Mouse (Mus musculus) midbrain, embryonic 16.5 days (tissue): ENCODE measurements around the gene Ube2h. TPM values are rescaled to one million over a fixed set of nuclear protein-coding genes. Genes with fewer than 3 reads are reported as not detected.

Experiments used
- ATAC-seq: fragments of 200-750 bp; cut with Nextera tagmentation; 2 replicates; pipeline ENCODE4 v1.8.0; 2017; ENCODE audit warnings: moderate TSS enrichment
- H3K27ac ChIP-seq: fragments of 300-500 bp; sonication (generic); 2 replicates; pipeline ENCODE4 v1.5.1; 2014; ENCODE audit warnings: mild to moderate bottlenecking, low read length, mixed read lengths
- H3K27me3 ChIP-seq: fragments of 300-500 bp; sonication (generic); 2 replicates; pipeline ENCODE4 v1.6.1; 2014; ENCODE audit warnings: low read depth, low read length, mixed read lengths; ENCODE audit not compliant: control insufficient read depth, insufficient read depth
- H3K36me3 ChIP-seq: fragments of 300-500 bp; sonication (generic); 2 replicates; pipeline ENCODE4 v1.6.1; 2014; ENCODE audit warnings: mild to moderate bottlenecking, low read length, moderate library complexity, mixed read lengths; ENCODE audit not compliant: control insufficient read depth, insufficient read depth
- H3K4me1 ChIP-seq: fragments of 300-500 bp; sonication (generic); 2 replicates; pipeline ENCODE4 v1.6.1; 2014; ENCODE audit warnings: mild to moderate bottlenecking, low read length, mixed read lengths; ENCODE audit not compliant: control insufficient read depth, insufficient read depth
- H3K4me2 ChIP-seq: fragments of 300-500 bp; sonication (generic); 2 replicates; pipeline ENCODE4 v1.6.1; 2014; ENCODE audit warnings: mild to moderate bottlenecking, low read length, mixed read lengths
- H3K4me3 ChIP-seq: fragments of 300-500 bp; sonication (generic); 2 replicates; pipeline ENCODE4 v1.5.1; 2014; ENCODE audit warnings: low read depth, mild to moderate bottlenecking, low read length, moderate library complexity, mixed read lengths
- H3K9ac ChIP-seq: fragments of 300-500 bp; sonication (generic); 2 replicates; pipeline ENCODE4 v1.6.1; 2014; ENCODE audit warnings: low read depth, low read length, mixed read lengths
- H3K9me3 ChIP-seq: fragments of 300-500 bp; sonication (generic); replicated peaks from 2 replicates; pipeline ENCODE4 v1.6.1; 2014; ENCODE audit warnings: mild to moderate bottlenecking, low read length, mixed read lengths; ENCODE audit not compliant: control insufficient read depth, poor library complexity, severe bottlenecking
- WGBS: fragments of 180-500 bp; shearing (Covaris S2); extraction: QIAGEN DNeasy Blood & Tissue Kit; methylation state at CpG from one replicate; pipeline ENCODE4 v1.1.7; 2014; 5-methylcytosine and 5-hydroxymethylcytosine counted together
- polyA plus RNA-seq: library from polyadenylated mRNA; unstranded; fragments of >200 nt; fragmentation: Nextera tagmentation; extraction: Ambion mirVana; gene quantifications from 2 replicates; pipeline ENCODE4 v1.2.1, GENCODE M21; 2015

Ube2h gene
- polyA plus RNA-seq, 1 experiment from 2014 or later, result 57.0 TPM

DNA sequence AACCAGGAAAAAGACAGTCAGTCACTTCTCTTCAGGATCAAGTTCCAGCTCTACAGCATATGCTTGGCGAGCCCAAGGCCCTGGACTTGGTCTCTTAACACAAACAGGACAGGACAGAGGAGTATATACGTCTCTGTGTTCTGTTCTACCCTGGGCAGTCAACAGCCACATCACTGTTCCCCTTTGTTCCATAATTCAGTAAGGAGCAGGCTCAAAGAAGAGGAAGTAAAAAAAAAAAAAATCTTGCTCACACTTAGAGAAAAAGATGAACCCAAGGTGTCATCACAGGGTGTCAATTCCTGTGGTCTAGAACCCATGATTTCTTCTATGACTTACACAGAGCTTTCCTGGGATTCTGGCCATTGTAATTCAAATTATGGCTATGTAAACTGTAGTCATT lies 75.4 kb downstream of the Ube2h start:
- Histone ChIP-seq H3K9me3 (no peaks in the 10 kb centered on the region), H3K27me3 (no peaks in the 10 kb centered on the region), H3K36me3 (0 out of 2 replicates have a peak, but pooled peaks cover 7% of the 10 kb centered on the region), H3K4me3 (no peak overlapping the region), H3K4me2 (no peak overlapping the region), H3K27ac (no peak overlapping the region), H3K4me1 (no peaks in the 10 kb centered on the region), H3K9ac (no peak overlapping the region)
- ATAC-seq, result no peak
- WGBS, result 81% methylated on average over 2 of the region's 2 CpGs

DNA sequence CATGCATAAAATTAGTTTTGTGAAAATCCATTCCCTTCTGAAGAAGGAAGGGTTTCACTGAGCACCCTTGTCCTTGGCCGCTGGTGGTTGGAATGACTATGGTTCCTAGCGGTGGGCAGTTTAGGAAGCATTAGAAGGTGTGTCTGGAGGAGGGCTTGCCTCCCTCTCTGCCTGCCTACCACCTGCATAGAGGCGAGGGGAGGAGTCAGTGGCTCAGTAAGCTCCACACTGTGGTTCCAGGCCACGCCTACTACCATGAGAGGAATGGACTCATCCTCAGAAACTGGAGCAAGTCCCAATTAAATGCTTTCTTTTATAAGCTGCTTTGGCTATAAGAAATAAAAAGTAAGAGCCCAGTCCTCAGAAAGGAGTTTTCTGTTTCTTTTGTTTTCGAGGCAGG lies 76.0 kb downstream of the Ube2h start:
- Histone ChIP-seq H3K4me2 (no peak overlapping the region), H3K9ac (no peak overlapping the region), H3K9me3 (no peaks in the 10 kb centered on the region), H3K4me3 (no peak overlapping the region), H3K36me3 (0 out of 2 replicates have a peak, but pooled peaks cover 4% of the 10 kb centered on the region), H3K27ac (no peak overlapping the region), H3K4me1 (no peaks in the 10 kb centered on the region), H3K27me3 (no peaks in the 10 kb centered on the region)
- WGBS, result 71% methylated on average over 5 of the region's 5 CpGs
- no peak for ATAC-seq

DNA sequence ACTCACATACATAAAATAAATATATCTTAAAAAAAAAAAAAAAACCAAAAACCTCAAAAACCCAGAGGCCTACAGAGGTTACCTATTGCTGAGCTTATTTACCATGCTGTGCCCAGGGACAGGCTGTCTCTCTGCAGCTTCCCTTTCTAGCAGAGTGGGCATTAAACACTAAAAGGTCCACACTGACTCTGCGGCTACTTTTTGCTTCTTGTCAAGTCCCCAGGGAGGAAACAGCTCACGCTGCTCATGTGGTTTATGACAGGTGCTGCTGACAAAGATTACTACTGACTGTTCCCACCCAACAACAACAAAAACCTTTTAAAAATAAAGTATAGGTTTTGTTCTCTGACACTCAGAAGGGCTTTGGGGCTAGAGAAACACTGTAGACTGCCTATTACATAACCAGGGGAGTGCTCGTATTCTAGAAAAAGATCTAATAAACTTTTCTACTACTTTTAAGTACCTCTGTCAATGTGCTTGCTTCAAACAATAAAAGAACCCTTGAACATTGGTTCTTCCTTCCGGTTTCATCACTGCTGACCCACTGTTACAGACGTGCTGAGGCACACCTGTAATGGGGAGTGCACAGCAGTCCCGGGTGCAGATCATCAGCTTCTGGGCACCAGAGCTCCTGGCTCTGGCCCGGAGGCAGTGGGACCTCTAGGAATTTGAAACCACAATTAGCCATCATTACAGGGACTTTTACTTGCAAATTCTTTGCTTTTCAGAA lies 77.2 kb downstream of the Ube2h start:
- no peak for ATAC-seq
- Histone ChIP-seq H3K27me3 (no peaks in the 10 kb centered on the region), H3K27ac (no peak overlapping the region), H3K4me1 (no peaks in the 10 kb centered on the region), H3K9ac (no peak overlapping the region), H3K36me3 (0 out of 2 replicates have a peak, but pooled peaks cover 4% of the 10 kb centered on the region), H3K4me2 (no peak overlapping the region), H3K4me3 (no peak overlapping the region), H3K9me3 (no peaks in the 10 kb centered on the region)
- 86% methylated on average over 7 of the region's 7 CpGs for WGBS

DNA sequence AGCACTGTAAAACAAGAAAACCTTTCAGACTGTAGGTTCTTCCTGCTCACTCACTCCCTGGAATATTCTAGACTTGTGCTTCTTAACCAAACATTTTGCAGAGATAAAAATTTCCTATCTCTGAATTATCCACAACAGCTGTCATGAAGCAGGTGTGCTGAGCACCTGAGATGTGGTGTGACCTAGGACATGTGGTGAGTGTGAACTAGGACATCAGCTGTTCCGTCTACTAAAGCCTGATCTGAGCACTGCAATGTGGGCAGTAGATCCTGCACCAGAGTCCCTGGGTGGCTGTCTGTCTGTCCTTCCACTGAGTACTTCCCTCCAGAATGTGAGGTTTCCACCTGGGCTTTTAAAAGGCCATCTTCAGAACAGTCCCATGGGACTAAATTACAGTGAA lies 79.6 kb downstream of the Ube2h start:
- 92% methylated on average over 1 of the region's 1 CpGs for WGBS
- H3K9me3 ChIP-seq, result no peaks in the 10 kb centered on the region
- H3K27me3 ChIP-seq, result no peaks in the 10 kb centered on the region
- no peak overlapping the region for H3K27ac ChIP-seq
- no peaks in the 10 kb centered on the region for H3K4me1 ChIP-seq
- H3K4me2 ChIP-seq, result no peak overlapping the region
- H3K9ac ChIP-seq, result no peak overlapping the region
- H3K36me3 ChIP-seq, result peaks cover 8% of the 10 kb centered on the region; the same call in 1 of the 2 replicates
- no peak for ATAC-seq
- H3K4me3 ChIP-seq, result no peak overlapping the region

DNA sequence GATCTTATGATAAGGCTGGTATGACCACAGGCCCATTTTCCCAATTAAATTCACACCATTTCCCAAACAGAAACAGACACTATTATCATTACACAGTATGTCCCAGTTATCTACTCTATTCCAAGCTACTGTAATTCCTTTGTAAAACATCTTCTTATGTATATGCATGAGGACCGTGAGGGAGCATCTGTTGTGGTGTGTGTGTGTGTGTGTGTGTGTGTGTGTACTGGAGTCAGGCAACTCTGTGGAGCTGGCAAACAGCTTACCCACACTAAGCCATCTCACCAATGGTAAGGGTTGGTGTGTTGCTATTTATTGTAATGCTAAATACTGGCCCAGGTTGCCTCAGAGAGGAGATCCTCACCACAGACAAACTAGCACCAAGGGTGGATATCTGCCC lies 82.0 kb downstream of the Ube2h start:
- no peak overlapping the region for H3K4me2 ChIP-seq
- H3K9ac ChIP-seq, result no peak overlapping the region
- H3K9me3 ChIP-seq, result no peaks in the 10 kb centered on the region
- no peaks in the 10 kb centered on the region for H3K4me1 ChIP-seq
- ATAC-seq, result no peak
- no peak overlapping the region for H3K4me3 ChIP-seq
- no peaks in the 10 kb centered on the region for H3K27me3 ChIP-seq
- H3K27ac ChIP-seq, result no peak overlapping the region
- WGBS, result 62% methylated on average over 1 of the region's 1 CpGs
- H3K36me3 ChIP-seq, result peaks cover 8% of the 10 kb centered on the region; the same call in 1 of the 2 replicates

DNA sequence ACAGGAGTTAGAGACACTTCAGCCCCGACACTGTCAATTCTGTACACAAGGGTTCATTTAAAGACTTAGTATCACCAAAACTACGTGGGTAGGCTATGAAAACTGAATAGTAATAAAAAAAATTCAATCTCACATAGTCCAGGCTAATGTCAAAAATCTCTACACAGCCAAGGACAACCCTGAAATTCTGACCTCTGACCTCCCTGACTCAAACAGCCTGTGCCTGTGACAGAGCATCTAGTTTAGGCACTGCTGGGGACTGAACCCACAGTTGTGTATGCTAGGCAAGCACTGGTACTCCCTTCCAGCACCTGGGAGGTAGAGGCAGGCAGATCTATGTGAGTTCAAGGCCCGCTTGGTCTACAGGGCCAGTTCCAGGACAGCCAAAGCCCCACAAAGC lies 86.8 kb downstream of the Ube2h start:
- Histone ChIP-seq H3K9me3 (no peaks in the 10 kb centered on the region), H3K36me3 (peaks cover 3% of the 10 kb centered on the region; the same call in 1 of the 2 replicates), H3K9ac (no peak overlapping the region), H3K4me3 (no peak overlapping the region), H3K4me2 (no peak overlapping the region), H3K4me1 (no peaks in the 10 kb centered on the region), H3K27me3 (no peaks in the 10 kb centered on the region), H3K27ac (no peak overlapping the region)
- ATAC-seq, result no peak
- WGBS, result 96% methylated on average over 3 of the region's 3 CpGs

DNA sequence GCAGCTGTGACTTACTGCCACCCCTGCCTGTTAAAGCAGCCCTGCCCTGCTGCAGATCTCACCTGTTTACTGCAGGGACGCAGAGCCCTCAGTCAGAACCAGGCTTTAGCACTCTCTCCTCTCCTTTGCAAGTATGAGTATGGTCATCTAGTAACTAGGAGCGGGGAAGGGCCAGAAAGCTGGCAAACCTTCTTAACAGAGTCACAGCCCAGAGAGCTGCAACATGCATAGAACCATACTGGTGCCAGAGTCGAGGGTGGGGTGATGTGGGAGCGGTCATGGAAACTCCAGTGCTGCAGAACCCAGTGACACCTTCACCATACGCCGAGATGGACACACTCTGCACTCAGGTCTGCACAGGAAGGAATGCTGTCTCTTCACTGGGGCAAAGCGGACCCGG lies 91.9 kb downstream of the Ube2h start:
- H3K9me3 ChIP-seq, result no peaks in the 10 kb centered on the region
- no peaks in the 10 kb centered on the region for H3K27me3 ChIP-seq
- no peaks in the 10 kb centered on the region for H3K36me3 ChIP-seq
- H3K4me3 ChIP-seq, result no peak overlapping the region
- no peak overlapping the region for H3K4me2 ChIP-seq
- no peak overlapping the region for H3K27ac ChIP-seq
- WGBS, result 94% methylated on average over 8 of the region's 8 CpGs
- no peak overlapping the region for H3K9ac ChIP-seq
- no peak for ATAC-seq
- H3K4me1 ChIP-seq, result no peaks in the 10 kb centered on the region

DNA sequence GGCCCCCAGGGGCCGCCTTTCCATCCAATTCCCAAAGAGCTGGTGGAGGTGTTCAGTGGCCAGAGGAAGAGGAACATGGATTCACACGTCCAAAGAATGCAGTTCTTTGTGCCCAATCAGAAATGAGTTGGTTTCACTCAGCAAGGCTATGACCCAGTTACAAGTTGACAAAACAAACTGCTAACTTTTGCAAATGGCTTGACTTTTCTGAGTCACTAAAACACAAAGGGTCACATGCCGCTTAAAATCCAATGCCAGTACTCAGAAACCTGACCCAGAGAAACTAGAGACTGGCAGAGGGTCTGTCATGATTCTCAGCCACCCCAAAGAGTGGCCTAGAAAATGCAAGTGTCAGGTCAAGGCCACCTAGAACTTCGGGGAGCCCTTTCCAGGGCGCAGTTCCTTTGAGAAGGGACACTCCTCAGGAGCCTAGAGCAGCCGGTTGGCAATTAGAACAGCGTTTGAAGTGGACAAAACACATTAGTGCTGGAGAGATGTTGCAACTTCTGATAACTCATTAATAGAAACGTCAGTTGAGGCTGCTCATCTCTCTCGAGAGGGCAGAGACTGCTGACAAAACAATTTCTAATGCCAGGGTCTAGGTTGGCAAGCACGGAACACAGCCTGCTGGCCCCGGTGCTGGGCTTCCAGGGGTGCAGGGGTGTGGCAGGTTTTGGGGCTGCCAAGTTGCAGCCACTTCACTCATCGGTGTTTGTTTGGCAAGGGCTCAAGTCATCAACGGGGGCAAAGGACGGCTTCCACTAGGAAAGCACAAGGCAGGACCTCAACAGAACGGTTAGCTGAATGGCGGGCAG lies 92.5 kb downstream of the Ube2h start:
- H3K4me1 ChIP-seq, result no peaks in the 10 kb centered on the region
- no peak overlapping the region for H3K9ac ChIP-seq
- WGBS, result 76% methylated on average over 16 of the region's 16 CpGs
- no peaks in the 10 kb centered on the region for H3K27me3 ChIP-seq
- H3K9me3 ChIP-seq, result no peaks in the 10 kb centered on the region
- H3K4me3 ChIP-seq, result no peak overlapping the region
- no peak for ATAC-seq
- no peak overlapping the region for H3K4me2 ChIP-seq
- no peaks in the 10 kb centered on the region for H3K36me3 ChIP-seq
- H3K27ac ChIP-seq, result no peak overlapping the region

DNA sequence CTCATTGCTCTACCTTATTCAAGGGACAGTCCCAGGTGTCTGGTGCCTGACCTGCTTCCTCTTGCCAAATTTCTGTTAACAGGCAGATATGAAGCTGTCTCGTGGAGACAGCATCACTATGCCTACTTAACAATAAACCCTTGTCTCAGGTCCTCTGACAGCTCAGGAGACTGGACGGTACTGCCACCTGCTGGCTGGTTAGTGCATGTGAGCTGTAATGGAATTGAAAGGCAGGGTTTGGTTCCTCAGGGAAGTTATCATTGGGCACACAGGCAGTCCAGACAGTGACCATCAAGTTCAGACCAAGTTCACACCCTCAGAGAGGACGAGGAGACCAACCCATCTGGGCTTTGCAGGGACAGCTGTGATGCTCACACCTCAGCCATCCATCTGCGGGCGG lies 93.6 kb downstream of the Ube2h start:
- peak; percentile 64 for ATAC-seq
- 35% methylated on average over 5 of the region's 5 CpGs for WGBS
- no peaks in the 10 kb centered on the region for H3K27me3 ChIP-seq

More for the DNA sequence above, 93.6 kb downstream of the Ube2h start:
- no peak overlapping the region for H3K9ac ChIP-seq
- H3K36me3 ChIP-seq, result no peaks in the 10 kb centered on the region
- no peaks in the 10 kb centered on the region for H3K9me3 ChIP-seq
- no peaks in the 10 kb centered on the region for H3K4me1 ChIP-seq
- no peak overlapping the region for H3K4me2 ChIP-seq
- no peak overlapping the region for H3K27ac ChIP-seq
- no peak overlapping the region for H3K4me3 ChIP-seq
